Mouse (Mus musculus) bone marrow macrophage, adult 2 months (primary cell): Measurements from ENCODE around the gene March1. TPM values are rescaled to one million over a fixed set of nuclear protein-coding genes. Genes with fewer than 3 reads are reported as not detected.

Experiments
- H3K27ac ChIP-seq: 2 replicates; pipeline ENCODE4 v1.5.1; 2012; ENCODE audit warnings: low read depth, low read length; ENCODE audit not compliant: insufficient read depth
- H3K4me1 ChIP-seq: 2 replicates; pipeline ENCODE4 v1.6.1; 2012; ENCODE audit warnings: low read length; ENCODE audit not compliant: control insufficient read depth, insufficient read depth
- H3K4me3 ChIP-seq: 2 replicates; pipeline ENCODE4 v1.5.1; 2012; ENCODE audit warnings: mild to moderate bottlenecking, low read length, moderate library complexity; ENCODE audit not compliant: insufficient read depth
- CTCF ChIP-seq: IDR thresholded peaks from 2 replicates; pipeline ENCODE4 v1.5.1; 2012; ENCODE audit warnings: low read depth, mild to moderate bottlenecking, low read length, moderate library complexity
- POLR2A ChIP-seq: IDR thresholded peaks from 2 replicates; pipeline ENCODE4 v1.6.1; 2012; ENCODE audit warnings: mild to moderate bottlenecking, low read depth, low read length, borderline replicate concordance
- polyA plus RNA-seq: library from polyadenylated mRNA; stranded (reverse); fragments of >200 nt; gene quantifications from 2 replicates; pipeline ENCODE4 v1.2.4, GENCODE M21; 2012; ENCODE audit not compliant: missing spikeins, insufficient read depth, insufficient read length

The March1 gene
- polyA plus RNA-seq, 1 experiment = 69.1 TPM

GRCm38 (mm10) chr8:66436804-66437203 is 819.1 kb downstream of the March1 start:
- no peak for TF ChIP-seq CTCF
- TF ChIP-seq POLR2A = no peak
- peak overlapping the region; percentile 64 for H3K27ac ChIP-seq
- H3K4me3 ChIP-seq = no peak overlapping the region
- H3K4me1 ChIP-seq = peaks cover 31% of the 10 kb centered on the region

GRCm38 (mm10) chr8:66437929-66438328 is 820.2 kb downstream of the March1 start:
- H3K27ac ChIP-seq = peak overlapping the region; percentile 78
- peaks cover 33% of the 10 kb centered on the region for H3K4me1 ChIP-seq
- TF ChIP-seq CTCF (no peak), POLR2A (no peak)
- H3K4me3 ChIP-seq = no peak overlapping the region

- no peak for TF ChIP-seq POLR2A
- no peak for TF ChIP-seq CTCF
- peaks cover 33% of the 10 kb centered on the region for H3K4me1 ChIP-seq
- H3K27ac ChIP-seq = peak overlapping the region; percentile 78
- no peak overlapping the region for H3K4me3 ChIP-seq
Observed at GRCm38 (mm10) chr8:66438468-66438867, 820.8 kb downstream of the March1 start.

GRCm38 (mm10) chr8:66441123-66441522 is 823.4 kb downstream of the March1 start:
- no peak overlapping the region for H3K27ac ChIP-seq

GRCm38 (mm10) chr8:66442778-66443177 is 825.1 kb downstream of the March1 start:
- Histone ChIP-seq H3K4me3 (no peak overlapping the region), H3K27ac (no peak overlapping the region), H3K4me1 (peaks cover 37% of the 10 kb centered on the region)
- TF ChIP-seq CTCF = no peak
- no peak for TF ChIP-seq POLR2A

More at GRCm38 (mm10) chr8:66441123-66441522, 823.4 kb downstream of the March1 start:
- Histone ChIP-seq H3K4me1 (peaks cover 44% of the 10 kb centered on the region), H3K4me3 (no peak overlapping the region)
- TF ChIP-seq POLR2A (no peak), CTCF (no peak)

GRCm38 (mm10) chr8:66444141-66444540 is 826.4 kb downstream of the March1 start:
- TF ChIP-seq POLR2A (no peak), CTCF (no peak)
- peak overlapping the region; percentile 70 for H3K27ac ChIP-seq
- peaks cover 26% of the 10 kb centered on the region for H3K4me1 ChIP-seq

GRCm38 (mm10) chr8:66445351-66445750 is 827.7 kb downstream of the March1 start:
- TF ChIP-seq POLR2A = no peak
- TF ChIP-seq CTCF = no peak
- Histone ChIP-seq H3K4me3 (no peak overlapping the region), H3K4me1 (peaks cover 19% of the 10 kb centered on the region), H3K27ac (no peak overlapping the region)

More at GRCm38 (mm10) chr8:66444141-66444540, 826.4 kb downstream of the March1 start:
- H3K4me3 ChIP-seq = no peak overlapping the region

- H3K4me1 ChIP-seq = peaks cover 2% of the 10 kb centered on the region; the same call in 1 of the 2 replicates
- no peak overlapping the region for H3K4me3 ChIP-seq
- TF ChIP-seq CTCF = no peak
- TF ChIP-seq POLR2A = no peak
- no peak overlapping the region for H3K27ac ChIP-seq
Observed at GRCm38 (mm10) chr8:66450691-66451090, 833.0 kb downstream of the March1 start.

GRCm38 (mm10) chr8:66457057-66457456 is 839.4 kb downstream of the March1 start:
- TF ChIP-seq POLR2A (no peak), CTCF (0 out of 2 replicates have a peak, but pooled peaks have one; percentile 12)
- H3K27ac ChIP-seq = no peak overlapping the region
- no peak overlapping the region for H3K4me3 ChIP-seq
- H3K4me1 ChIP-seq = no peaks in the 10 kb centered on the region

GRCm38 (mm10) chr8:66469821-66470220 is 852.1 kb downstream of the March1 start:
- no peak overlapping the region for H3K27ac ChIP-seq
- TF ChIP-seq CTCF = no peak
- no peak for TF ChIP-seq POLR2A
- no peak overlapping the region for H3K4me3 ChIP-seq
- no peaks in the 10 kb centered on the region for H3K4me1 ChIP-seq
